Mouse (Mus musculus) heart, adult 9 months (tissue): ENCODE measurements at regions not wholly inside any gene's neighbourhood (a gene's known extent, or its start where the extent isn't known, plus 50 kb on each side); places are given as distances from the start of the nearest gene placed in this dataset.

Experiments used
- DNase-seq, 2 experiments: peaks; one replicate each; pipeline ENCODE4 v3.0.0; 2022; ENCODE audit warnings: low spot score in 2 of 2

- DNase-seq, result no peak
Observed at GRCm38 (mm10) chr8:35302856-35303255, 462.7 kb upstream of the Gm19410 start.

GRCm38 (mm10) chr8:35321270-35321865 lies 444.2 kb upstream of the Gm19410 start:
- DNase-seq, result peak in 1 of 2 experiments; percentile 6

GRCm38 (mm10) chr8:35323180-35323975 lies 442.2 kb upstream of the Gm19410 start:
- no peak for DNase-seq
